Mouse (Mus musculus): ENCODE results near the gene Cyp2g1. TPM values are rescaled to one million over a fixed set of nuclear protein-coding genes. Genes with fewer than 3 reads are reported as not detected.
"Not testable (repeated sequence)": the region's sequence is repeated elsewhere in the genome, so short reads cannot be mapped to it uniquely, and the experiment has no call there.

Gene Cyp2g1
- polyA plus RNA-seq, 1 experiment from 2014 or later, result not detected

DNA sequence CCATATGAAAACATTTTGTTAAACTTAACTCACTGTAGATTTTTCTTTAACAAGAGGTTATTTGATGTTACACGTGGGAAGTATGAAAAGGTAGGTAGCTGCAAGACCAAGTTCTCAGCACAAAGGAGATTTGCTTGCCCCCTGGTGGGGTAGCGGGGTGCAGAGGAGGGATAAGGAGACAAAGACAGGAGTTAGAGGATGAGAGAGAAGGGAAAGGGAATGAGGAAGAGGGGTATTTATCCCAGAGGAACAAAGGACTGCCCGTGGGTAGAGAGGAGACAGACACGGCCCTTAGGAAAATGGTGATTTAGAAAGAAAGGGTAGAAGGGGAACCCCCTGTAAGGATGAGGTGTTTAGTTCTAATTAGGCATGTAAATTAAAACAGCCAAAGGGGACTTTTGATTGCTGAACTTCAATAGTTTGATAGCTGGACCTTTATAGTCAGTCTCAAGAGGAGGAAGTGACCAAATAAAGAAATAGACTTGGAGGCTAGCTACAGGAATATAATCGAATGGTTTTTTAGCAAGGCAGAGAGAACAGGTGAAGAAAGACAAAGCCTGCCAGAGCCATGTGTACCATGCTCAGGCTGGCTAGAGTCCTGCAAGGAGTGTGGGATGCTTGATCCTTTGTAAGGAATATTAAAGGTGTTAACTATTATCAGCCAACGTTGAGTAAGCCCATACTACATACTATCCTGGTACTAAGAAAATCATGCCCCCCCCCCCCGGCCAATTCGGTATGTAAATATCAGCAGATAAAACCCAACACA, 27.5 kb upstream of the Cyp2g1 start:
- Histone ChIP-seq H3K4me3 (replicated peaks; ENCODE audit: low read length) (peak overlapping the region; percentile 15; the same call in 1 of the 2 replicates), H3K4me2 (replicated peaks) (peak overlapping the region; percentile 49), H3K9ac (peak overlapping the region; percentile 41; the same call in 1 of the 2 replicates), H3K36me3 (replicated peaks; ENCODE audit: control insufficient read depth, insufficient read depth) (no peaks in the 10 kb centered on the region), H3K27me3 (ENCODE audit: control insufficient read depth, insufficient read depth, low read length) (no peaks in the 10 kb centered on the region), H3K9me3 (ENCODE audit: control insufficient read depth, low read length) (no peaks in the 10 kb centered on the region), H3K4me1 (replicated peaks; ENCODE audit: control insufficient read depth, insufficient read depth, low read length) (0 out of 2 replicates have a peak, but pooled peaks cover 6% of the 10 kb centered on the region), H3K27ac (peak overlapping the region; percentile 73)
- DNase-seq (ENCODE audit: low spot score), result no peak
- 10% methylated on average over 8 of the region's 8 CpGs for WGBS
- ATAC-seq (ENCODE audit: low FRiP score), result peak; percentile 36

DNA sequence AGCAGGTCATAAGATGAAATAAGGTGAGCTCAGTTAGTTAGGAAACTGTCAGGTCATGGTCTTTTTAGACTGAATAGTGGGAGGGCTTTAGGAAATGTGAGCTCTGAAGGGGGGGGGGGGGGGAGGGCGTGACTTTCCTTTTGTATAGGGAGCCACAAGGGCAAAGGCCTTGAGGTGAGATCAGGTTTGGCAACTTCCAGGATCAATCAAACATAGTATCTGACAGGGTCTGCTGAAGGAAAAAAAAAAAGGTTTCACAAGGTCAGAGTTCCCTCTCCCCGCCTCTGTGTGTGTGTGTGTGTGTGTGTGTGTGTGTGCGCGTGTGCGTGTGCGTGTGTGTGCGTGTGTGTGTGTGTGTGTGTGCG, 26.9 kb upstream of the Cyp2g1 start:
- H3K4me1 ChIP-seq (replicated peaks; ENCODE audit: control insufficient read depth, insufficient read depth, low read length), result 0 out of 2 replicates have a peak, but pooled peaks cover 6% of the 10 kb centered on the region
- ATAC-seq (ENCODE audit: low FRiP score) (no peak), DNase-seq (ENCODE audit: low spot score) (no peak)
- no peak overlapping the region for H3K4me2 ChIP-seq (replicated peaks)
- H3K4me3 ChIP-seq (replicated peaks; ENCODE audit: low read length), result no peak overlapping the region
- no peak overlapping the region for H3K27ac ChIP-seq
- H3K36me3 ChIP-seq (replicated peaks; ENCODE audit: control insufficient read depth, insufficient read depth), result no peaks in the 10 kb centered on the region
- H3K27me3 ChIP-seq (ENCODE audit: control insufficient read depth, insufficient read depth, low read length), result no peaks in the 10 kb centered on the region
- WGBS, result 27% methylated on average over 6 of the region's 8 CpGs
- no peaks in the 10 kb centered on the region for H3K9me3 ChIP-seq (ENCODE audit: control insufficient read depth, low read length)
- H3K9ac ChIP-seq, result no peak overlapping the region

DNA sequence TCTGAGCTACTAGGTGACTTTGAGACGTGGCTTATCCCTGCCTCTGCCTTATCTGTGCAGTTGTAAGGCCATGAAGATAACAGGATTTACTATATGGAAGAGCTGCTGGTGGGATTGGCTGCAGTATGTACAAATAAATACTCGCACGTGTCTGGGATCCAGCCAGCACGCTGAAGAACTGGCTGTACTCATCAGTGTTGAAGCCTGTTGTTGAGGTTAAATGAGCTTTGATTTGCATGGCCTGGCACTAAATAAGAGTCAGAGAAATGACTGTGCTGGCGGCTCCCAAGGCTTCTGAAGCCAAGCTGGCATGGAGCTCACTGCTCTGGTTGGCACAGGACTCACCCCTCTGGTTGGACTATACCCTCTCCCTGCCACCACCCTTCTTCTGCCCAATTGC, 25.5 kb upstream of the Cyp2g1 start:
- Histone ChIP-seq H3K4me2 (replicated peaks) (no peak overlapping the region), H3K27ac (no peak overlapping the region), H3K4me3 (replicated peaks; ENCODE audit: low read length) (no peak overlapping the region), H3K36me3 (replicated peaks; ENCODE audit: control insufficient read depth, insufficient read depth) (no peaks in the 10 kb centered on the region), H3K9me3 (ENCODE audit: control insufficient read depth, low read length) (no peaks in the 10 kb centered on the region), H3K4me1 (replicated peaks; ENCODE audit: control insufficient read depth, insufficient read depth, low read length) (0 out of 2 replicates have a peak, but pooled peaks cover 6% of the 10 kb centered on the region), H3K9ac (no peak overlapping the region), H3K27me3 (ENCODE audit: control insufficient read depth, insufficient read depth, low read length) (no peaks in the 10 kb centered on the region)
- DNase-seq (ENCODE audit: low spot score), result no peak
- 81% methylated on average over 5 of the region's 5 CpGs for WGBS
- no peak for ATAC-seq (ENCODE audit: low FRiP score)

DNA sequence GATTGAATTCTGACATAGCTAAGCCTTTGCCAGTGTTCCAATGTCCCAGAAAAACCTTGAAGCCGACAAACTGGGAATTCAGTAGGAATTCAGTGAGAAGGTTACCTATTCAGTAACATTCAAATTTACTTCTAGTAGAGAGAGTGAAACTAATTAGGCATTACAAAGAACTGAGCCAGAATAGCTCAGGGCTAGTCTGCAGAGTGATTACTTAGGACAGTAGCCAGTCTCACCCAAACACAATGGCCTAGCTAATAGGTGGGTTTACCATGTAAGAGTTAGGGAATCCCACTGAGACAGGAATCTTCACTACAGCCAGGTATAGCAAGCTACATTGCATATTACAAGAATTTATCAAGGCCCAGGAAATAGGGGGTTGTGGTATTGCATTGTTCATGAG, 22.7 kb upstream of the Cyp2g1 start:
- not testable (repeated sequence) for ATAC-seq (ENCODE audit: low FRiP score); H3K27ac ChIP-seq; DNase-seq (ENCODE audit: low spot score); H3K27me3 ChIP-seq (ENCODE audit: control insufficient read depth, insufficient read depth, low read length); H3K4me1 ChIP-seq (replicated peaks; ENCODE audit: control insufficient read depth, insufficient read depth, low read length); H3K9ac ChIP-seq; H3K4me3 ChIP-seq (replicated peaks; ENCODE audit: low read length); H3K36me3 ChIP-seq (replicated peaks; ENCODE audit: control insufficient read depth, insufficient read depth); H3K9me3 ChIP-seq (ENCODE audit: control insufficient read depth, low read length); H3K4me2 ChIP-seq (replicated peaks)
- WGBS, result 56% methylated on average over 1 of the region's 1 CpGs

DNA sequence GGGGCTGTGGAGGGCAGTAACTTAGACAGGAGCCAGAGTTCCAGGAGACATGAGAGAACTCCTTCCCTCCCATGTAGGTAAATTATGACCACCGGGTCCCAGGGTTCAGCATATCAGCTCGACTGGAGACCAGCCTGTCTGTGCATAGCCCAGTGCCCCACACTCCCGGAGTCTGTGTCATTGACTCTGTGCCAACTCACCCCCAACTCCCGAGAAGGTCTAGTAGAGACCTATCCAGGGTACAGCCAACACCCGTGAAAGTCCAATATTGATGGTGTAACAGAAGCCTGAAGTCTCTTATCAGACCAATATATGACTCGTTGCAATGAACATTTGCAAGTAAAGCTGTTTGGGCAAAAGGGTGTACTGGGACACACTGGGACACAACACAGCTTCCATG, 18.7 kb upstream of the Cyp2g1 start:
- 89% methylated on average over 6 of the region's 6 CpGs for WGBS
- no peak for ATAC-seq (ENCODE audit: low FRiP score)
- H3K4me3 ChIP-seq (replicated peaks; ENCODE audit: low read length), result no peak overlapping the region
- no peak overlapping the region for H3K4me2 ChIP-seq (replicated peaks)
- H3K9me3 ChIP-seq (ENCODE audit: control insufficient read depth, low read length), result no peaks in the 10 kb centered on the region
- H3K9ac ChIP-seq, result no peak overlapping the region
- H3K27ac ChIP-seq, result no peak overlapping the region
- no peak for DNase-seq (ENCODE audit: low spot score)
- no peaks in the 10 kb centered on the region for H3K27me3 ChIP-seq (ENCODE audit: control insufficient read depth, insufficient read depth, low read length)
- no peaks in the 10 kb centered on the region for H3K4me1 ChIP-seq (replicated peaks; ENCODE audit: control insufficient read depth, insufficient read depth, low read length)
- H3K36me3 ChIP-seq (replicated peaks; ENCODE audit: control insufficient read depth, insufficient read depth), result no peaks in the 10 kb centered on the region

DNA sequence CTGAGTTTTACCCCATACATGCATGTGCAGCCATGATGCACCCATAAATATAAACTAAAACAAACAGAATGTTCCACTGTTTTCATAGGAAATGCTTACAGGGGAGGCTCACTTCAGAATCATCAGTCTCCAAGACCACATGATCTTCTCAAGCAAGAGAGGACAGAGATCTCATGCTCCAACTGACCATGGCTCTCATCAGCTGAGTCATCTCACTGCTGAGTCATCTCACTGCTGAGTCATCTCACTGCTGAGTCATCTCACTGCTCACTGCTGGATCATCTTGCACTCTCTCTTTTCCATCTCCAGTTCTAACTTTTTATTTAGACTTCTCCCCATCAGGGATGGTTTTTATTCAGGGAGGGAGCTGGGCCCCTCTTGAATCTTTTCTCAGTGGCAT, 8.6 kb upstream of the Cyp2g1 start:
- DNase-seq (ENCODE audit: low spot score), result no peak
- no peak for ATAC-seq (ENCODE audit: low FRiP score)
- no peak overlapping the region for H3K4me2 ChIP-seq (replicated peaks)

DNA sequence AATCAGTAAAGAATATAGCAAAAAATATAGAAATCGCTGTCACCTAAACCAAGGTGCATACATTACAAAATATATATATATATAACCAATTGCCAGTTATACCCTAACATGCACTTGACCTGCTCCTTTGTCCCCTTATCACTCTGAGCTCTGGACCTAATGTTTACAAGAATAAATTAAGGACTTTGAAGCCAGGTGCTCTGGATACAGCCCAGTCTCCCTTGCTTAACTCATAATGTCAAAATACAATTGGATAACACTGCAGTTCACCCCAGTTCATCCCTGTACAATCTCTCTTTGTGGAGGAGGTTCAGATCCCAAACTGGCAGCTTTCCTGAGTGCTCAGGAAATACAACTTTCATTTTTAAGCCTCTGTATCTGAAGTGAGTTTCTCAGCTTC, 7.7 kb upstream of the Cyp2g1 start:
- WGBS, result 89% methylated on average over 1 of the region's 1 CpGs
- ATAC-seq (ENCODE audit: low FRiP score), result no peak

More for the DNA sequence above, 8.6 kb upstream of the Cyp2g1 start:
- H3K27ac ChIP-seq, result no peak overlapping the region
- no peak overlapping the region for H3K9ac ChIP-seq
- no peaks in the 10 kb centered on the region for H3K36me3 ChIP-seq (replicated peaks; ENCODE audit: control insufficient read depth, insufficient read depth)
- H3K27me3 ChIP-seq (ENCODE audit: control insufficient read depth, insufficient read depth, low read length), result no peaks in the 10 kb centered on the region
- no peaks in the 10 kb centered on the region for H3K4me1 ChIP-seq (replicated peaks; ENCODE audit: control insufficient read depth, insufficient read depth, low read length)
- no peaks in the 10 kb centered on the region for H3K9me3 ChIP-seq (ENCODE audit: control insufficient read depth, low read length)
- H3K4me3 ChIP-seq (replicated peaks; ENCODE audit: low read length), result no peak overlapping the region

DNA sequence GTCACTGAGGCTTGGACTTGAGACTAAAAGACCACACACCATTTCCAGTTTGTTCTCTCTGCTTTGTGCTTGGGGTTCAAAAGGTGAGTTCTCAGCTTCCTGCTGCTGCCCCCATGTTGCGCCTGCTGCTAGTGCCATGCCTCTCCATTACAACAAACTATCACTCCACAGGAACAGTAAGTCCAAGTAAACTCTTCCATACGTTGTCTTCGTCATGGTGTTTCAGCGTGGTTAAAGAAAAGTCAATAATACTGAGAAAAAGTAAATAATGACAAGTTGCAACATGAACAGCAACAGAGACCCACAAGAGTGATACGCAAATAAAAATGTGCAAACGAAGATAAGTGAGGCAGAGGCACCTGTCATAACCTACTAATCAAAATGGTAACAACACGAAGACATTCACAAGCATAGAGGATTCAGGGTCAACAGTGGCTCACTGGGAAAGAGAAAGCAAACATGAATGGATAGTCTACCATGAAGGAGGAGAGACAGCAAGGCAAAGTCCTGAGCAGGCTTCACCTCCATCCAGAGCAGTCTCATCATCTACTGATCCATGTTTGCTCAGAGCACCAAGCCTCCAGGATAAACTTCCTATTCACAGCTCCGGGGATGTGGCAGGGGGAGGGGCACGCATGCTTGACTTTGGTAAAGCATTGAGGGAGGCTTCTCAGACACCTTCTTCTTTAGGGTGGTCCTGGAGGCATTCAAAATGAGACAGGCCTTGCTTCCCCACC, 23.0 kb downstream of the Cyp2g1 start:
- ATAC-seq (ENCODE audit: low FRiP score); H3K4me2 ChIP-seq (replicated peaks); DNase-seq (ENCODE audit: low spot score); H3K36me3 ChIP-seq (replicated peaks; ENCODE audit: control insufficient read depth, insufficient read depth); H3K9ac ChIP-seq; H3K4me1 ChIP-seq (replicated peaks; ENCODE audit: control insufficient read depth, insufficient read depth, low read length); H3K4me3 ChIP-seq (replicated peaks; ENCODE audit: low read length); H3K27ac ChIP-seq; H3K9me3 ChIP-seq (ENCODE audit: control insufficient read depth, low read length); H3K27me3 ChIP-seq (ENCODE audit: control insufficient read depth, insufficient read depth, low read length): not testable (repeated sequence)
- 87% methylated on average over 9 of the region's 9 CpGs for WGBS

More for the DNA sequence above, 7.7 kb upstream of the Cyp2g1 start:
- no peak overlapping the region for H3K9ac ChIP-seq
- H3K27ac ChIP-seq, result no peak overlapping the region
- no peaks in the 10 kb centered on the region for H3K36me3 ChIP-seq (replicated peaks; ENCODE audit: control insufficient read depth, insufficient read depth)
- H3K4me3 ChIP-seq (replicated peaks; ENCODE audit: low read length), result no peak overlapping the region
- no peaks in the 10 kb centered on the region for H3K4me1 ChIP-seq (replicated peaks; ENCODE audit: control insufficient read depth, insufficient read depth, low read length)
- H3K9me3 ChIP-seq (ENCODE audit: control insufficient read depth, low read length), result no peaks in the 10 kb centered on the region
- no peak overlapping the region for H3K4me2 ChIP-seq (replicated peaks)
- DNase-seq (ENCODE audit: low spot score), result no peak
- no peaks in the 10 kb centered on the region for H3K27me3 ChIP-seq (ENCODE audit: control insufficient read depth, insufficient read depth, low read length)

DNA sequence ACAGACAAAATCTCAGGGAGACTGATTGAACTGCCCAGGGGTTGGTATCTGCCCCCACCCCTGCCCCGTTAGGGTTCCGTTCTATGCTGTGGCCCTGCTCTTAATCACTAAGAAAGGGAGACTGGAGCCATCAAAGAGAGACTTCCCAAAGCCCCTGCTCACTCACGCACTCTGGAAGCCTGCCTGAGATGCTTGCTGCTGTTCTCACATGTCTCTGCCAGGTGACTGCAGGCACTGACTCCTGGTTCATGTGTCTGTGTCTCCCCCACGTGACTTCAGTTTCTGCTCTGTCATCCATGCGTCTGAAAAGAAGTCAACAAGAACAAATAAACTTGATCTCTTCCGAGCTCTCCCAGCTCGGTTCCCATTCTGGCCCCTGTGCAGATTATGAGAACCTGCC, 24.0 kb downstream of the Cyp2g1 start:
- H3K4me2 ChIP-seq (replicated peaks); H3K27me3 ChIP-seq (ENCODE audit: control insufficient read depth, insufficient read depth, low read length): not testable (repeated sequence)

More for the DNA sequence above, 24.0 kb downstream of the Cyp2g1 start:
- not testable (repeated sequence) for ATAC-seq (ENCODE audit: low FRiP score); H3K27ac ChIP-seq; H3K9ac ChIP-seq; H3K36me3 ChIP-seq (replicated peaks; ENCODE audit: control insufficient read depth, insufficient read depth); H3K9me3 ChIP-seq (ENCODE audit: control insufficient read depth, low read length); DNase-seq (ENCODE audit: low spot score); H3K4me1 ChIP-seq (replicated peaks; ENCODE audit: control insufficient read depth, insufficient read depth, low read length); H3K4me3 ChIP-seq (replicated peaks; ENCODE audit: low read length)
- WGBS, result 86% methylated on average over 7 of the region's 7 CpGs
